Mouse (Mus musculus) heart, adult 11 months (tissue): ENCODE measurements at regions not wholly inside any gene's neighbourhood (a gene's known extent, or its start where the extent isn't known, plus 50 kb on each side); places are given as distances from the start of the nearest gene placed in this dataset.

Source experiments
- DNase-seq: peaks from one replicate; pipeline ENCODE4 v3.0.0; 2022

- DNase-seq: no peak
Observed at GRCm38 (mm10) chr10:46349613-46350012, 772.0 kb downstream of the Hace1 start.

- DNase-seq: no peak
Observed at GRCm38 (mm10) chr10:46350196-46350595, 772.6 kb downstream of the Hace1 start.

- DNase-seq: no peak
Observed at GRCm38 (mm10) chr10:46356775-46357174, 779.1 kb downstream of the Hace1 start.

- no peak for DNase-seq
Observed at GRCm38 (mm10) chr10:46373715-46374475, 796.3 kb downstream of the Hace1 start.

GRCm38 (mm10) chr10:46374646-46375045 is 797.0 kb downstream of the Hace1 start:
- no peak for DNase-seq

GRCm38 (mm10) chr10:46397089-46397488 is 819.5 kb downstream of the Hace1 start:
- DNase-seq: no peak

- no peak for DNase-seq
Observed at GRCm38 (mm10) chr10:46403883-46404282, 826.3 kb downstream of the Hace1 start.
